Mouse (Mus musculus) retina, postnatal 1 day (tissue): ENCODE measurements around the gene Sfxn5.
A peak's percentile ranks its signal among the peaks of the same experiment; 100 is the strongest.

Source experiments
- DNase-seq: peaks from one replicate; pipeline ENCODE4 v3.0.0-alpha.2; 2012

The Sfxn5 gene

DNA sequence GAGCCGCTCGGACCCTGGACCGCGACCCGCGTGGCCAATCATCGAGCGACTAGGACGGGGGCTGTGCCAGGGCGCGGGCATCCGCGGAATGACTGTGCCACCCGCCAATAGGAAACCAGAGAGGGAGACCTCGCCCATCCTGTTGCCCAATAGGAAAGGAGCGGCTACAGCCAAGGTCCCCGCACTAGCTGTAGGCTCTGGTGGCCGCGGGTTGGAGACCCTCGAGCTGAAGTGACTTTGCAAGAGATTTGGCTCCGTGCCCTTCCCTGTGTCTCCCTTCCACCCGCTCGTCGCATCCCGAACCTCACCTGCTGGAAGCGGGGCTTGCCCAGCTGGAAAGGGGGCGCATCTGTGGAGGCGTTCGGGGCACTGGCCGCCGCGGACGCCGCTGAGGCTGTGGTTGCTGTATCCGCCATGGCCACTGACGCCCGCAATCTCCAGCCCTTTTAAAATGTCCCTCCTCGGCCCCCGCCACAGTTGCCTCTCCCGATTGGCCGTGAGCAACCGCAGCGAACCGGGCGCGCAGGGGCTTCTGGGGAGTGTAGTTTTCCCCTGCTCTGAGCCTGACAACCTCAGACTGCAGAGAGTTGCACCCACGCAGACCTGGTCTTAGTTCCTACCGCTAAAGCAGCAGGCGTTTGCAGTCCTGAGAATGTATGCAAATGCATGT is at the start of gene Sfxn5:
Sfxn5 (minus strand) TSS at position 423 of the 670 bp plus-strand sequence.
- peak; percentile 97 for DNase-seq

DNA sequence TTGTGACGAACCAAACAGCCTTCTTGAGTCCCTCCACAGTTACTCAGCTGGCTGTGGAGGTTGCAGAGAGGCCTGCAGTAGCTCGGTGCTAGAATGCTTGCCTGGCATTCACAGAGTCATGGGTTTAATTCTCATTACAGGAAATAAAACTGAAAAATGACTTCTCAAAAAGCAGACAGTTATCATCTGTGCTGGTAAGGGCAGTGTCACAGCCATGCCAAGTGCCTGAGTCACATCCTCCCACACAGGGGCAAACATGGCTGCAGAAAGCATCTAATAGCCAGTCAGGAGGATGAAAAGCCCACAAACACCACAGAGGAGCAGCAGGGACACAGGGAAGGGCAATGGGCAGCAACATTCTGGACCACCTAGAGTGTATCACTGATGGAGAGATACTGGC is 49.6 kb upstream of the Sfxn5 start:
- DNase-seq, result no peak

DNA sequence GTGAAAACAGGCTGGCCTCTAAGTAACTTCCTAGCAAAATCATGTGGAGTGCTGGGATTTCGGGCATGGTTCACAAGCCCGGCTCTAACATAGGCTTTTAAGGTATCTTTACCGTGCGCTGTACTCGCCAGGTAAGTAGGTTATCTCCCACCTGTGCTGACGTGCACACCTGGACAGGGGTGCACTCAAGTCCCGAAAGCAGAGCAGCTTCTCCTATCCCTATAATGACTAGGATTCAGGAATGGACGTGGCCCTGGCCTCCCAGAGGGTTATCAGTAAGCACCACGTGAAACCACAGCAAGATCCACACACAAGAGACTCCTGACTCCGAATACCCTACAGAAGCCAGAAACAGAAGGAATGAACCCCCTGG is 48.4 kb upstream of the Sfxn5 start:
- no peak for DNase-seq

GRCm38 (mm10) chr6:85380901-85381647 is 47.9 kb upstream of the Sfxn5 start:
- peak; percentile 38 for DNase-seq

GRCm38 (mm10) chr6:85380201-85380900 is 47.1 kb upstream of the Sfxn5 start:
- peak; percentile 95 for DNase-seq

GRCm38 (mm10) chr6:85378629-85379028 is 45.4 kb upstream of the Sfxn5 start:
- no peak for DNase-seq

DNA sequence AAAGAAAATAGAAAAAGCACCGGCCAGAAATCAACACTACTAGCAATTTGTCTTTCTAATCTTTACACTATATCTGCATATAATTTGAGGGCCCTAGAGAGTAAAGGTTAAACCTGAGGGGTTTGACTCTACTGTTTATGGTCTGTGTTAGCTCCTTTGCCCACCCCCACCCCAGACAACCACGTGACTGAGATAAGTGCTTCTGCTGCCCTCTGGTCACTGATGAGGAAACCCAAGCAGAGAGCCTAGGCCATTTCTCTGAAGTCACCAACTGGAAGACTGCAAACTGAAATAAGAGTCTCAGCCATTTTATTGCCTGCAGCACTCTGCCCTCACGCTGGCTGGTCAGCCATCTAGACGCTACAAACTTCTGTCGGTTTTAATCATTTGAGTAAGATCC is 44.7 kb upstream of the Sfxn5 start:
- DNase-seq, result no peak

- no peak for DNase-seq
Observed at GRCm38 (mm10) chr6:85377066-85377734, 44.0 kb upstream of the Sfxn5 start.

DNA sequence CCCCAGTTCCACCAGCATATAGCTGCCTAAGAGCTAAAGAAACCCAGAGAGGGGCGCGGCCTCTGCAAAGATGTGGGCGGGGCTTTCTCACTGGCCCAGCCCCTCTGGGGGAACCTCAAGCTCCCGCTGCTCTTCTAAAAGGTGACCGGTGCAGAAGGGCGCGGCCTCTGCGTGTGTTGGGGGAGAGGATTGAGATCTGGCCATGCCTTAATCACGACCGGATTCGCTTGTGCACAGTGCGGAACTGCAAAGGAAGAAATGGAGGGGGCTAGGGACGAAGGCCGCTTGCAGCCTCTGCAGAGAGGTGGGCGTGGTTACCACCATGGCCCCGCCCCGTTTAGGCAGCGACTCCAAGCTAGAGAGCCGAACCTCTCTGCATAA is 41.5 kb upstream of the Sfxn5 start:
- peak; percentile 97 for DNase-seq

- DNase-seq, result no peak
Observed at GRCm38 (mm10) chr6:85373951-85374733, 40.9 kb upstream of the Sfxn5 start, which contains the start of gene Rab11fip5. Gene Rab11fip5 (minus strand): TSS chr6:85374634.

DNA sequence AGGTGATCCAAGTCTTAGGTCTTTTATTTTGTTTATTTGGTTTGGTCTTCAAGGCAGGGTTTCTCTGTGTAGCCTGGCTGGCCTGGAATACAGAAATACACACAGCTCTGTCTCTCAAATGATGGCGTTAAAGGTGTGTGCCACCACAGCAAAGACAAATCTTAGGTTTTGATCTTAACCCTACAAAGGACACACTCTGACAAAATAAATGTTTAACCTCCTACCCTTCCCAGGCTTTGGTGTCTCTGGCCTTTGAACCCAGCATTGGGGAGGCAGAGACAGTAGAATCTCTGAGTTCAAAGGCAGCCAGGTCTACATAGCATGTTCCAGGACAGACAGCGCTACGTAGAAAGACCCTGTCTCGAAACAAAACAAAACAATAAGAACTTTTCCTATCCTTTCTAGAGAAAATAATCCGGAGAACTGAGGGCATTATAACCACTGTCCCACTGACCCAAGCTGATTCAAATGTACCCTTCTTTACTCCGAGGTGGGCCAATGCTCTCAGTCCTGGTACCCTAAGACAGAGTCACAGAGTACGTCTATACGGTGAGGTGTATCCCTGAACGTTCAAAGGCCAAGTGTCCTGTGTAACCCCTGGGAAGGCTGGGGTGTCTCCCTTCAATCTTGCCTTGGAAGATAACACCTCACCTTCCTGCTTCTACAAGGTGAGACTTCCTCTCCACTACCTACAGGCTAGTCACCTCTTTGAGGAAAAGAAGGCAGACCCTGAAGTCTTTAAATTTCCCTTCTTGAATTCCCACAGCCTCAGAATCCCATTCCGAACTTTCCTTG is 40.0 kb upstream of the Sfxn5 start:
- DNase-seq, result no peak

DNA sequence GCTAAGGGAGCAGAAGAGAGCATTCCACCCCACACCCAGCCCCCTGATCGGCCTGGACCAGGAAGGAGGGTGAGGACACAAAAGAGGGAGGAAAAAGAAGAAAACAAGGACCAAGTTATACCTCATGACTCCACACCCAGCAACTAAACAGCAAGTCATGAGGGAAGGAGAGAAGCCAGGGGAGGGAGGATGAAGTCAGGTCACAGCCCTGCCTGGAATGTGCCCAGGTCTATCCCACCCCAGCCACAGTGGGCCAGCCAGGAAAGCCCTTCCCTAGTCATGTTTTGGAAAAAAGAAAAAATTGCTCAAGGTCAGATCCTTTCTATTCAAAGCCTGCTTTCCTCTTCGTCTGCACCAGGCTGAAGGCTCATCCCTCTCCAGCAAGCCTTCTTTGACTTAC is 39.3 kb upstream of the Sfxn5 start:
- no peak for DNase-seq

GRCm38 (mm10) chr6:85371859-85372405 is 38.7 kb upstream of the Sfxn5 start:
- DNase-seq, result no peak

DNA sequence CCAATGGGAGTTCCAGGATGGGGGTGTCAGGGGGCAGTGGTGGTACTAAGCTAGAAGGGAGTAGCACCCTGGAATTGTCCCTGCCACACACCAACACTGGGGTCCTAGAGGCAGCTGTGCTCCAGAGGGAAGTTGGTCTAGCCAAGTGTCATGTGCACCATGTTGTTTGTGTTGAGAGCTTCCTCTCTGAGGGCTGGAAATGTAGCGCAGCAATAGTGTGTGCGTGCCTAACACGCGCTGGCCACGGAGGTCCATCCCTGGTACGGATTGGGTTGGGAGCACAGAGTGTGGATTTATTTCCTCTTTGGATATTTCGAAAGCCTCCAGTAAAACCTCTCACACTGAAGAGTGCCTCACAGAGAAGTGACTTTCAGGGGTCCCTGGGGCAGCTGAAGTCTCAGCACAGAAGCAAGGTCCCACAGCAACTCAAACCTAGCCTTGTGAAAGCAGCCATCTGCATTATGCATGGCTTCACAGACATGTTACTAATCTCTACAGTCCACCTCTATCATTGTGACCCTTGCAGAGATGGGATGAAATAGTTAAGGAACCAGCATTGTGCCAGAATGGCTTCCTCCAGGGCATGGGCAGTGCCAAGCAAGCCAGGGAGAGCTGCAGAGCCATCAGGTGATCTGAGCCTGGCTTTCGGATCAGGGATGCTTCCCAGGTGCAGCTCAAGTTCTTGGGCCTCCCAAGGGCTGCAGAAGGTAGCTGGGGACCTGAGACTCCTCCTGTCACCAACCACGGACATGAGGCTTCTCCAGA is 37.6 kb upstream of the Sfxn5 start:
- no peak for DNase-seq

GRCm38 (mm10) chr6:85370041-85370440 is 36.8 kb upstream of the Sfxn5 start:
- no peak for DNase-seq

DNA sequence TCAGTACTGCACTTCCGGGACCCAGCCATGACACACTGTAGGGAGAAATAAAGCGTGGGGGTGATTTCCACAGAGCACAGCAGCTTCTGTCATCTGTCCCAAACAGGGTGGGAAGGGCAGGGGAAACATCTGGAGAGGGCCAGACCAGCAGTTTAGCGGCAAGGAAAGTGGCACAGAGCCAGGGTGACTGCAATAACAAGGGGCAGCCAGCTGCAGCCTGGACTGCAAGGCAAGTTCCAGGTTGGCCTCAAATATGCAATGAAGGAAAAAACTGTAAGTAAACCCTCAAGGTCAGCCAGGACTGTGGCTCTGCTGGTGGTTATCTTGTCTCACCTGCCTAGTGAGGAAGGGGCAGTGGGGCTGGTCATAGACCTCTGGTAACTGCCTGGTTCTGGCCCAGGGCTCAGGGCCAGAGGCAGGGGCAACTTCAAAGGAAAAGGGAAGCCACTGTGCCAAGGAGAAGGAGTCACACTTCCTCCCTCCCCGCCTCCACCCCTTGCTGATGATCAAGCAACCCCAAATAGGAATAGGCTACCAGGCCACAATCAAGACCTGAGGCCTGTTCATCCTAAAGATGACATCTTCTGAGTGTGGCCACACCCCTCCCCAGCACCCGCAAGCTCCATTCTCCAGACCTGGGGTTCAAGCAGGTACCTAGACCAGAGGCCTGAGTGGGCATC is 36.1 kb upstream of the Sfxn5 start:
- DNase-seq, result no peak

- no peak for DNase-seq
Observed at GRCm38 (mm10) chr6:85368722-85369121, 35.5 kb upstream of the Sfxn5 start.

DNA sequence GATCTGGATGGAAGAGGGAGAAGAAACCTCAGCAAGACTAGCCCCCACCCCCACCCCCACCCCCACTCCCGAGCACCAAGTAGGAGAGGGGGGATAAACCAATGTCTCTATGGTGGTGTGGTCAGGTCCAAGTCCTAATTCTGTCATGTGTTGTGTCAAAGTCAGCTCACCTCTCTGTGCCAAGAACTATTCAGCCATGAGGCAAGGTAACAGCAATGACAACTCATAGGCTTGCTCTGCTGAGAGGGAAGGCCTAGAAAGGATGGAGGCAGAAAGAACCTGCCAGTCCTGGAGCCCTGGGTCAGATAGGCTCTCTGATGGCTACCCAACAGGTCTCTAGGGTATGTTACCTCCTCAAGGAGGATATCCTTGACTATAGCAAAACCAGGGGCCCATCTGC is 34.9 kb upstream of the Sfxn5 start:
- no peak for DNase-seq

DNA sequence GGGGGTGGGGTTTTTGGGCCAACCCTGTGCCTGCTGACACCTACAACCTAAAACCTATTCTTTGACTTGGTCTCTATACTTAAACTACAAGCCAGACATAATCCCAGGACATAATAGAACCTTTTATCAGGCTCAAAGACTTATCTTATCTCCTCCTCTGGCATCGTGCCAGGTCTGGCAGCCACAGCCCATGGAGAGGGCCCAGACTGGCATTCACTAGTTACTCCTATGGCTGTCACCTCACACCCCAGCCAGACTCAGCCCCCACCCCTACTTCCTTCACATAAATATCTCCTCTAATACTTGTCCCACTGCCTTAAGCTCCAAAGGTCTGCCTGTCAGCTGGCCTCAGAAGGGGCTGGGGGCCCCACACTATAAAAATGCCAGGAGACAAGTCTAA is 33.2 kb upstream of the Sfxn5 start:
- DNase-seq, result peak; percentile 51

- DNase-seq, result no peak
Observed at GRCm38 (mm10) chr6:85364439-85364838, 31.2 kb upstream of the Sfxn5 start.
